Mouse (Mus musculus) B cell, adult 2 months (primary cell): Measurements from ENCODE around the gene Fbxl21.

Experiments used
- DNase-seq, 2 experiments: peaks; one replicate each; pipeline ENCODE4 v3.0.0; 2022

The Fbxl21 gene

DNA sequence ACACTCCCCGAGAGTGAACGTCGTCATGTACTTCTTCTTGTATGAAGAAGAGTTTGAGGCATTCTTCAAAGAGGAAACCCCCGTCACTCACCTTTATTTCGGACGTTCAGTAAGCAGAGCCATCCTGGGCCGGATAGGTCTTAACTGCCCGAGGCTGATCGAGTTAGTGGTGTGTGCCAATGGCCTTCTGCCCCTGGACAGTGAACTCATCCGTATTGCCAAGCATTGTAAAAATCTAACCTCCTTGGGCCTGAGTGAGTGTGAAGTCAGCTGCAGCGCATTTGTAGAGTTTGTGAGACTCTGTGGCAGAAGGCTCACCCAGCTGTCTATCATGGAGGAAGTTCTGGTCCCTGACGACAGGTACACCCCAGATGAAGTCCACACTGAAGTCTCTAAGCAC, 14.8 kb downstream of the Fbxl21 start:
- no peak for DNase-seq

DNA sequence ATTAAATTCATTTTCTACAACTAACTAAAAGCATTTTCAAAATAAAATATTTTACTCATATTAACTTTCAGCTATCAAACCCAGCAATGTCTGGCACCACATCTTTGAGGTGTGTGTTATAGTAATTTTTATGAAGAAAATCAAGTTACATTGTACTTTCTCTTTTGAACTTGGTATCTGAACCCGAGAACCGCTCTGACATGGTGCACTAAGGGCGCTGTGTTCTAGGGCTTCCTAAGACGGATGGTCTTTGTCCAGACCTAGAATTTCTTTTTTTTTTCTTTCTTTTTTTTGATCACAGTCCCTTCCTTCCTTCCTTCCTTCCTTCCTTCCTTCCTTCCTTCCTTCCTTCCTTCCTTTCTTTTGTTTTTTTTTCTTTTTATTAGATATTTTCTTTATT, 17.6 kb downstream of the Fbxl21 start:
- peak; percentile 53 to 54 for DNase-seq

DNA sequence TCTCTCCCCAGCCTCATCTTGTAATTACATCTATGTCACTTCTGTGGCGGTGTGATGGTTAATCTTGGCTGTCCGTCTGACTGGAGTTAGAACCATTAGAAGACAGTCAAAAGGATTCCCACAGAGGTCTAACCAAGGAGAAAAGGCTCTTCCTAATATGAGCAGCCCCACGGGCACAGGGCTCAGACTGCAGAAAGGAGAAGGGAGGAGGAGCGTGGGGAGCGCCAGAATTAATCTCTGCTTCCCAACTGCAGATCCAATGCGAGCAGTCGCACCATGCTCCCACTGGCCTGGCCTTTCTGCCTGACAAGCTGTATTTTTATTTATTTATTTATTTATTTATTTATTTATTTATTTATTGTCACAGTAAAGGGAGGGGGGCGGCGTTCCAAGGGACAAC, 21.5 kb downstream of the Fbxl21 start:
- DNase-seq = no peak

DNA sequence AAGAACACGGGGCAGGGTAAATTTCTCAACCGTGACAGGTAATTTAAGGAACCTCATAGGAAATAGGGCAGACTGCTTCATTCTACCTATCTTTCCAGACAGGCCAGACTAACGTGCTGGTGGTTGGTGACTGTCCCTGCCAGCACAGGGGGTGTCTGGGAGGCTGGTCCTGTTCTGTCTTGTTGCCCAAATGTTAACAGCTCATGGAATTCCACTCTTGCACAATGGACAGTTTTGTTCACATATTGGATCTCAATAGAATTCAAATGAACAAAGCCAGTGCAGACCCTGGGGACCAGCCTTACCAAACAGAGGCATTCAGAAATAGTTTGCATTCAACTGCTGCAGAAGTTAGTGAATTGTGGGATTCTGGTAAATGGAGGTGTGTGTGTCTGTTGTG, 22.7 kb downstream of the Fbxl21 start:
- no peak for DNase-seq

GRCm38 (mm10) chr13:56548401-56548800, 26.1 kb downstream of the Fbxl21 start, which contains the start of gene Lect2:
Gene Lect2 (minus strand): TSS chr13:56548502.
- DNase-seq = no peak

GRCm38 (mm10) chr13:56549364-56549763, 27.1 kb downstream of the Fbxl21 start:
- no peak for DNase-seq

- DNase-seq = no peak
Observed at GRCm38 (mm10) chr13:56550574-56550973, 28.3 kb downstream of the Fbxl21 start.

DNA sequence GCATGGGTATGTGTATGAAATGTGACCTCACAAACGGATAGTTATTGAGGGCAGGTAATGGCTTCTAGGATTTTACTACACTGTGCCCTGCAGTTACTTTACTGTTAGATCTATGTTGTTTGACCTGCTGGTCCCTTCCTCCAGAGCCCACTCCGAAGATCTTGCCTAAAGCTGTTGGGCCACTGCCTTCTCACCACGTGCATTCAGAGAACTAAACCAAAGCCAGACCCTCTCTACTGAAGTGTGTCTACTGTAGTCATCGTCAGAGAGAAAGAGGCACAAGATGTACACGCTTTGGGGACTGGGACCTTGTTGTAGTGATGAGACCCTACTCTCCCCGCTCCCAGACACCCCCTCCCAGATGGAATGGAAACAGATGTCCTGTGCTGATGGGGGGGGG, 29.4 kb downstream of the Fbxl21 start:
- no peak for DNase-seq

DNA sequence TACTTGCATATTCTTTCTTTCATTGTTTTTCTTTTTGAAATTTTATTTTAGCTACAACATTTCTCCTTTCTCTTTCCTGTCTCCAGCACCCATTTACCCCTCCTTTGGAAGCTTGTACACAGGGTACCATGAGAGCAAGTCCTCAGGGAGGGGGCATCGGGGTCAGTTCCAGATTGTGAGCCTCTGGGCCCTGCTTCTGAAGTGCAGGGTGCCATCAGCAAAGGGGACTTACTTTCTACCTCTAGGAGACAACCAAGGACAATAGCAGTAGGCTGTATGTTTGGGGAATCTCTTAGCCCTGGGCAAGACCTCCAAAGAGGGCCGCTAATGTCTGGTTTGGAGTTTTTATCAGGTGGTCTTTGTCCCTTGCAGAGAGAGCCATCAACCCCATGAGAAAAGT, 31.7 kb downstream of the Fbxl21 start:
- no peak for DNase-seq

- DNase-seq = peak; percentile 7 to 21
Observed at GRCm38 (mm10) chr13:56554409-56554808, 32.1 kb downstream of the Fbxl21 start.

DNA sequence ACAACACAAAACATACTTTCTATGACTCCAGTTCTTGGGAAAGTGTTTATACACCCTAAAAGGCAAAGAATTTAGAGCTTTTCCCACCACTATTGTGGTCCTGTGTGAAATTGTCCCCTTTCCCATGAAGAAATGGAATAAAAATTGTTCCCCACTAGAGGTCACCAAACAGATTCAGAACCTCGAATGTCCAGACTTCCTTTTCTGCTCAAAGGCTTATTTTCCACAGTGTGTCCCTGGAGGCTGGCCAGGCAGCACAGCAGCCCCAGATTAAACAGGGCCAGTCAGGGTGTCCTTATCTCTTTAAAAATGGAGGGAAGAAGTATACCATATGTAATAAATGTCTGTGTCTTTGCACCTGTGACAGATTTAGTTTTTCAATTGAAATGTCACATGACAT, 33.7 kb downstream of the Fbxl21 start:
- DNase-seq = no peak

DNA sequence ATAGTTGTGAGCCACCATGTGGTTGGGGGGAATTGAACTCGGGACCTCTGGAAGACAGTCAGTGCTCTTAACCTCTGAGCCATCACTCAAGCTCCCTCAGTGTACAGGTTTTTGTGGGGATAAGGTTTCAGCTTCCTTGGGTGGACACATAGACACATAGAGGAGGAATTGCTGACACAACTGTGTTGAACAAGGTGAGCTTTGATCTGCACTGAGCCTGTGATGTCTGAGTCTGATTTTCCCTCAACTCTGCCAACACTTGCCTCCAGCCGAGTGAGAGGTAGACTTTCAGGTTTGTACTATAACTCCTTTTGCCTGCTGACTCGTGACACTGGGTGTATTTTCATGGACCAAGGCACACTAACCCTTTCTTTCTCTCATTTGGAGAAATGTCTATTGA, 34.4 kb downstream of the Fbxl21 start:
- DNase-seq = no peak

- no peak for DNase-seq
Observed at GRCm38 (mm10) chr13:56558811-56559210, 36.5 kb downstream of the Fbxl21 start.

DNA sequence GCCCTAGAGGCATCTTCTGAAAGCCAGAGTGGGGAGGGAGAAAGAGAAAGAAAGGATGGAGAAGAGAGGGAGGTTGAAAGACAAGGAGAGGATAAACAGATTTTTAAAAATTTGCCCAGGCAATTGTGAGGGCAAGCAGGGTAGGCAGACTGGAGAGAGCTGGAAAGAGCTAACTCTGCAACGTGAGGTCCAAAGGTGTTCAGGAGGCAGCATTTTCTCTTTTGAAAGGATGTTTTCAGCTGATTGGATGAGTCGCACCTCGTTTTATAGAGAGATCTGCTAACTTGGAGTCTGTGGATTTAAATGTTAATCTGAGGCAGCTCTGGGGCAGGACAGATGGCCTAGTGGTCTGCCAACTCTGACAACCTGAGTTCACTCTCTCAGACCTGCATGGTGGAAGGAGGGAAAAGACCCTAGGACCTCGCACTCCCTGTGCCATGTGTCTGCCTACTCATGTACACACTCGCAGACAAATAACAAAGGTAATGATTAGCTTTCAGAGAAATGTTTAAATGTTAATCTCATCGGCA, 37.6 kb downstream of the Fbxl21 start:
- no peak for DNase-seq

- no peak for DNase-seq
Observed at GRCm38 (mm10) chr13:56561129-56561528, 38.9 kb downstream of the Fbxl21 start.

- peak; percentile 14 to 24 for DNase-seq
Observed at GRCm38 (mm10) chr13:56563075-56563474, 40.8 kb downstream of the Fbxl21 start.

- DNase-seq = no peak
Observed at GRCm38 (mm10) chr13:56566336-56566735, 44.1 kb downstream of the Fbxl21 start.

- no peak for DNase-seq
Observed at GRCm38 (mm10) chr13:56571645-56572044, 49.4 kb downstream of the Fbxl21 start.

- no peak for DNase-seq
Observed at GRCm38 (mm10) chr13:56575074-56575473, 52.8 kb downstream of the Fbxl21 start.

DNA sequence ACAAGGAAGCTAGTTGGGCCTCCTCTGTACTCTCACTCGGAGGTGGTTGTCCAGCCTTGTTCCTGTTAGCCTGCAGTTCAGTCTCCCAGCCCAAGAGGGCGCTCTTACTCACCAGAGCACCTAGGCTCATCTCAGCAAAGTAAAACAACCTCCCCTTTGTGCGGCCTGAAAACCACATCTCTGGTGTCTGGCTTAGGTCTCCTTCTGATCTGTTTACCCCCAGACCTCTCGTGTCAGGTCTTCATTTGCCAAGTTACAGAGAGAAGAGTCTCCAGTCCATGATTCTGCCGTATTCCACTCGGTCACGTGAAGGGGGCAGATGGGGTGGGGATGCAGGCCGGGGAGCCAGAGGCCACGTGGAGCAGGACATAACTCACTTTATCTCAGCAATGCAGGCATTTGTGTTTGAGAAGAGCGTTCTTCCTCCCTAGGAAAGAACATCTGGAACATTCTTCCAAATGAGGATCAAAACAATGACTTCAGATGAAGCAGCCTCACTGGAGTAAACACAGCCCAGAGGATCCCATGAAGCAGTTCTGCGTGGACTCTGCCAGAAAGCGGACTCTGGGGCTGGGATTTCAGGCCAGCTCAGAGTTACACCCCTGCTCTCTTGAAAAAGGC, 53.5 kb downstream of the Fbxl21 start:
- peak; percentile 80 to 81 for DNase-seq

DNA sequence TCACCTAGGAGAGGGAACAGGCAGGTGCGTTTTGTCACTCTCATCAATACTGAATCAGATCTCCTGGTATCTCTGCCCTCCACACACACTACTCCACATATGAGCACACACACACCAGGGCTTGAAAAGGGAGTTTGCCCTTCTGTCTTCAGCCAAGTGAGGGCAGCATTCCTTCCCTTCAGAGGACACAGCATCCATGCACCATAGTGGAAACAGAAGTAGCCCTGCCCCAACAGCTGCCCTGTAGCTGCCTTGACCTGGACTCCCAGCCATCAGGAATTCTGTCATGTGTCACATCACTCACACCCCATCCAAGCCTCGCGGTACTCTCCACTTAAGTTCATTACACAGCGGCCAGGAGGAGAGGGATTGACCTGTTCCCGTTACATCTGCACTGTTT, 55.8 kb downstream of the Fbxl21 start:
- DNase-seq = no peak

GRCm38 (mm10) chr13:56580450-56580849, 58.2 kb downstream of the Fbxl21 start:
- no peak for DNase-seq

DNA sequence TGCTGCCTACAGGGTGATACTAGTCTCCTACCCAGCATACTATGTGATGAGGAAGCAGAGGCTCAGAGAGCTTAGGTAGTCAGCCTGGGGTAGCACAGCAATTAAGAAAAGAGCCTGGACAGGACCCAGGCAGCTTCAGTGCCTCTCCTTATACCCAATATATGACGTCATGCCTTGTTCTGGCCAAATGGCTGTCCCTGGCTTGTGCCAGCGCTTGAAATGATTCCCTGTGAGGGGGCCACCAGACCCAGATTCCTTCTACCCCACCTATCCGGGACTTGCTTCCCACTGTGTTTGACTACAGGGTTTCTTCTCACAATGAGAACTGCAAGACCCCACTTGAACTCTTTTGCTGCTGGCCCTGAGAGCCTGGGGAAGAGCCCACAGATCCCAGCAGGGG, 59.2 kb downstream of the Fbxl21 start:
- DNase-seq = no peak

DNA sequence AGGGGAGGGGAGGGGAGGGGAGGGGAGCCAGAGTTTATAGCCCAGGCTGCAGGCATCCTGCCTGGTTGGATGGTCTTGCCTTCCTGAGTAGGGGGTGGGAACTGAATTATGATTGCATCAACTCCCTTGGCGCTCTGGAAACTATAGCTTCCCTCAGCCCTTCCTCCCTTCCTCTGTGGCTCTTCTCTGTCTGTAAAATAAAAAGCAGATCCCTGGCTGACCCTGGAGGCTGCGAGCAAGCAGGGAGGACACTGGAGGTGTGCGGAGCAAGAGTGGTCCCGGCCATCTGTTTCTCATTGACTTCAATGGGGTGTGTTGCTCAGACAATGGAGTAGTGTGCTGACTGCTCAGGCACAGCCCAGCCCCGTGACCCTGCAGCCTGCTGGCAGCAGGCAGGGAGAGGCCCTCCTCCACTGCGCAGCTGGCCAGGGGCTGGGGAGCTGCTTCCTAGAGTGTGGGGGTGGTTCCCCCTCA, 59.7 kb downstream of the Fbxl21 start:
- DNase-seq = no peak

- DNase-seq = no peak
Observed at GRCm38 (mm10) chr13:56582720-56583119, 60.4 kb downstream of the Fbxl21 start.
